Mouse (Mus musculus): ENCODE data around the gene Tbc1d22b. TPM values are rescaled to one million over a fixed set of nuclear protein-coding genes. Genes with fewer than 3 reads are reported as not detected.
"Not testable (repeated sequence)": the region's sequence is repeated elsewhere in the genome, so short reads cannot be mapped to it uniquely, and the experiment has no call there.

Tbc1d22b gene
- 10 to 100 TPM in 21 of 26 experiments, 1 to 10 TPM in 5; 6.5 to 29.7 (median 17.4) TPM for total RNA-seq (2018; cell fraction: chromatin; rRNA removed)
- 10 to 100 TPM; 10.6 to 17.1 (median 15.1) TPM for total RNA-seq (2018; cell fraction: cytosol; rRNA removed)
- total RNA-seq (2018; cell fraction: nucleus; rRNA removed) = 10 to 100 TPM in 22 of 26 experiments, 1 to 10 TPM in 4; 7.9 to 31.3 (median 17.4) TPM
- polyA plus RNA-seq (2018) = 9.9 to 13.7 TPM (median 10.5 TPM) in 3 replicates

- 1% methylated on average over 43 of the region's 44 CpGs for WGBS (ENCODE audit: missing documents)
- peak within 1 kb of the TSS; percentile 86 for H3K4me3 ChIP-seq (ENCODE audit: inconsistent target)
- H3K79me2 ChIP-seq (ENCODE audit: inconsistent target) = peaks cover 32% of the 10 kb centered on the region; the same call in 1 of the 2 replicates
- H3K36me3 ChIP-seq (ENCODE audit: inconsistent target) = no peaks in the 10 kb centered on the region
- H3K27ac ChIP-seq = peak within 1 kb of the TSS; percentile 28; the same call in 1 of the 2 replicates
Observed at GRCm38 (mm10) chr17:29549543-29550428, at the start of gene Tbc1d22b, which contains the start of gene Gm17657. Gene Tbc1d22b (plus strand): TSS chr17:29549785. Gene Gm17657 (minus strand): TSS chr17:29549638.

- H3K36me3 ChIP-seq (ENCODE audit: inconsistent target) = no peaks in the 10 kb centered on the region
- no peaks in the 10 kb centered on the region for H3K79me2 ChIP-seq (ENCODE audit: inconsistent target)
- no peak overlapping the region for H3K4me3 ChIP-seq (ENCODE audit: inconsistent target)
- 75% methylated on average over 7 of the region's 7 CpGs for WGBS (ENCODE audit: missing documents)
- H3K27ac ChIP-seq = no peak overlapping the region
Observed at GRCm38 (mm10) chr17:29500243-29500740, 49.3 kb upstream of the Tbc1d22b start.

GRCm38 (mm10) chr17:29500802-29501469 is 48.6 kb upstream of the Tbc1d22b start:
- WGBS (ENCODE audit: missing documents) = 29% methylated on average over 12 of the region's 17 CpGs
- no peaks in the 10 kb centered on the region for H3K79me2 ChIP-seq (ENCODE audit: inconsistent target)
- H3K27ac ChIP-seq = no peak overlapping the region
- H3K4me3 ChIP-seq (ENCODE audit: inconsistent target) = no peak overlapping the region
- H3K36me3 ChIP-seq (ENCODE audit: inconsistent target) = no peaks in the 10 kb centered on the region

GRCm38 (mm10) chr17:29502005-29502668 is 47.4 kb upstream of the Tbc1d22b start:
- Histone ChIP-seq H3K4me3 (ENCODE audit: inconsistent target) (no peak overlapping the region), H3K79me2 (ENCODE audit: inconsistent target) (no peaks in the 10 kb centered on the region), H3K27ac (no peak overlapping the region), H3K36me3 (ENCODE audit: inconsistent target) (no peaks in the 10 kb centered on the region)
- WGBS (ENCODE audit: missing documents) = 83% methylated on average over 7 of the region's 7 CpGs

- H3K79me2 ChIP-seq (ENCODE audit: inconsistent target) = no peaks in the 10 kb centered on the region
- no peaks in the 10 kb centered on the region for H3K36me3 ChIP-seq (ENCODE audit: inconsistent target)
- no peak overlapping the region; the same call in 1 of the 2 replicates for H3K4me3 ChIP-seq (ENCODE audit: inconsistent target)
- H3K27ac ChIP-seq = no peak overlapping the region
- WGBS (ENCODE audit: missing documents) = 15% methylated on average over 30 of the region's 32 CpGs
Observed at GRCm38 (mm10) chr17:29502669-29503665, 46.6 kb upstream of the Tbc1d22b start.

GRCm38 (mm10) chr17:29503700-29504099 is 45.9 kb upstream of the Tbc1d22b start:
- Histone ChIP-seq H3K79me2 (ENCODE audit: inconsistent target) (no peaks in the 10 kb centered on the region), H3K4me3 (ENCODE audit: inconsistent target) (no peak overlapping the region), H3K27ac (no peak overlapping the region), H3K36me3 (ENCODE audit: inconsistent target) (no peaks in the 10 kb centered on the region)
- WGBS (ENCODE audit: missing documents) = 98% methylated on average over 5 of the region's 5 CpGs

- Histone ChIP-seq H3K27ac (no peak overlapping the region), H3K79me2 (ENCODE audit: inconsistent target) (no peaks in the 10 kb centered on the region), H3K36me3 (ENCODE audit: inconsistent target) (no peaks in the 10 kb centered on the region), H3K4me3 (ENCODE audit: inconsistent target) (no peak overlapping the region)
- 62% methylated on average over 11 of the region's 12 CpGs for WGBS (ENCODE audit: missing documents)
Observed at GRCm38 (mm10) chr17:29508927-29509608, 40.5 kb upstream of the Tbc1d22b start.

GRCm38 (mm10) chr17:29510691-29511090 is 38.9 kb upstream of the Tbc1d22b start:
- H3K79me2 ChIP-seq (ENCODE audit: inconsistent target) = no peaks in the 10 kb centered on the region
- no peak overlapping the region for H3K27ac ChIP-seq
- no peak overlapping the region for H3K4me3 ChIP-seq (ENCODE audit: inconsistent target)
- no peaks in the 10 kb centered on the region for H3K36me3 ChIP-seq (ENCODE audit: inconsistent target)
- WGBS (ENCODE audit: missing documents) = 41% methylated on average over 8 of the region's 8 CpGs

- no peaks in the 10 kb centered on the region for H3K36me3 ChIP-seq (ENCODE audit: inconsistent target)
- H3K27ac ChIP-seq = no peak overlapping the region
- 48% methylated on average over 13 of the region's 13 CpGs for WGBS (ENCODE audit: missing documents)
- H3K4me3 ChIP-seq (ENCODE audit: inconsistent target) = no peak overlapping the region
- H3K79me2 ChIP-seq (ENCODE audit: inconsistent target) = no peaks in the 10 kb centered on the region
Observed at GRCm38 (mm10) chr17:29513044-29513730, 36.4 kb upstream of the Tbc1d22b start.

- Histone ChIP-seq H3K27ac (no peak overlapping the region), H3K4me3 (ENCODE audit: inconsistent target) (no peak overlapping the region), H3K79me2 (ENCODE audit: inconsistent target) (no peaks in the 10 kb centered on the region), H3K36me3 (ENCODE audit: inconsistent target) (no peaks in the 10 kb centered on the region)
- WGBS (ENCODE audit: missing documents) = 6% methylated on average over 11 of the region's 11 CpGs
Observed at GRCm38 (mm10) chr17:29514435-29514834, 35.1 kb upstream of the Tbc1d22b start.

- not testable (repeated sequence) for H3K79me2 ChIP-seq (ENCODE audit: inconsistent target); H3K4me3 ChIP-seq (ENCODE audit: inconsistent target); H3K27ac ChIP-seq; H3K36me3 ChIP-seq (ENCODE audit: inconsistent target)
- 68% methylated on average over 5 of the region's 5 CpGs for WGBS (ENCODE audit: missing documents)
Observed at GRCm38 (mm10) chr17:29518665-29519064, 30.9 kb upstream of the Tbc1d22b start.

- no peak overlapping the region for H3K4me3 ChIP-seq (ENCODE audit: inconsistent target)
Observed at GRCm38 (mm10) chr17:29519731-29520130, 29.9 kb upstream of the Tbc1d22b start.

More at GRCm38 (mm10) chr17:29519731-29520130, 29.9 kb upstream of the Tbc1d22b start:
- Histone ChIP-seq H3K27ac (no peak overlapping the region), H3K79me2 (ENCODE audit: inconsistent target) (no peaks in the 10 kb centered on the region), H3K36me3 (ENCODE audit: inconsistent target) (no peaks in the 10 kb centered on the region)
- WGBS (ENCODE audit: missing documents) = 84% methylated on average over 8 of the region's 8 CpGs

Data from macrophage (primary cell).